Mouse (Mus musculus) myocyte (in vitro differentiated cells): ENCODE results near the gene Kdm6b. TPM values are rescaled to one million over a fixed set of nuclear protein-coding genes. Genes with fewer than 3 reads are reported as not detected.

Experiments
- H3K27me3 ChIP-seq: one replicate; pipeline ENCODE4 v1.6.1; 2011; ENCODE audit not compliant: control insufficient read depth, insufficient read depth, insufficient read length
- H3K36me3 ChIP-seq: one replicate; pipeline ENCODE4 v1.6.1; 2011; ENCODE audit not compliant: control insufficient read depth, insufficient read depth
- H3K4me2 ChIP-seq: one replicate; pipeline ENCODE4 v1.6.1; 2011; ENCODE audit warnings: low read depth, control low read depth
- H3K4me3 ChIP-seq: one replicate; pipeline ENCODE4 v1.5.1; 2011; ENCODE audit warnings: mild to moderate bottlenecking, control low read depth, moderate library complexity
- H3K79me2 ChIP-seq: one replicate; pipeline ENCODE4 v1.6.1; 2011; ENCODE audit not compliant: control insufficient read depth, insufficient read depth
- H3ac ChIP-seq: one replicate; pipeline ENCODE4 v1.6.1; 2011; ENCODE audit not compliant: control insufficient read depth, insufficient read length
- CEBPB ChIP-seq: IDR thresholded peaks from 2 replicates; pipeline ENCODE4 v1.6.1; 2011; ENCODE audit warnings: mild to moderate bottlenecking, moderate library complexity; ENCODE audit not compliant: poor library complexity, insufficient read depth, severe bottlenecking
- E2F4 ChIP-seq: IDR thresholded peaks from one replicate; pipeline ENCODE4 v1.6.1; 2011; ENCODE audit warnings: mild to moderate bottlenecking, control low read depth, moderate library complexity; ENCODE audit not compliant: insufficient read depth
- MAX ChIP-seq: IDR thresholded peaks from one replicate; pipeline ENCODE4 v1.6.1; 2011; ENCODE audit warnings: low read depth, mild to moderate bottlenecking, control low read depth
- MYOD1 ChIP-seq, 3 experiments: IDR thresholded peaks; one replicate each; pipeline ENCODE4 v1.6.1; 2011; ENCODE audit warnings: control low read depth in 2 of 3, low read depth in 2 of 3, mild to moderate bottlenecking in 2 of 3, moderate library complexity in 1 of 3; ENCODE audit not compliant: insufficient read length in 2 of 3, control insufficient read depth in 1 of 3
- MYOG ChIP-seq, 3 experiments: IDR thresholded peaks; one replicate each; pipeline ENCODE4 v1.6.1; 2011; ENCODE audit warnings: control low read depth in 2 of 3, low read depth in 2 of 3, mild to moderate bottlenecking in 2 of 3; ENCODE audit not compliant: insufficient read length in 2 of 3, control insufficient read depth in 1 of 3, insufficient read depth in 1 of 3
- POLR2A ChIP-seq: IDR thresholded peaks from one replicate; pipeline ENCODE4 v1.6.1; 2011; ENCODE audit warnings: low read depth, mild to moderate bottlenecking, control low read depth, moderate library complexity; ENCODE audit not compliant: insufficient read length
- POLR2AphosphoS2 ChIP-seq: IDR thresholded peaks from one replicate; pipeline ENCODE4 v1.6.1; 2011; ENCODE audit warnings: low read depth, control low read depth; ENCODE audit not compliant: insufficient read length
- REST ChIP-seq: IDR thresholded peaks from one replicate; pipeline ENCODE4 v1.6.1; 2011; ENCODE audit warnings: mild to moderate bottlenecking, control low read depth, moderate library complexity; ENCODE audit not compliant: insufficient read depth, insufficient read length
- SRF ChIP-seq: IDR thresholded peaks from one replicate; pipeline ENCODE4 v1.6.1; 2011; ENCODE audit warnings: low read depth; ENCODE audit not compliant: control insufficient read depth, insufficient read length
- TCF12 ChIP-seq: IDR thresholded peaks from one replicate; pipeline ENCODE4 v1.6.1; 2011; ENCODE audit warnings: mild to moderate bottlenecking, control low read depth; ENCODE audit not compliant: poor library complexity, insufficient read depth, severe bottlenecking
- TCF3 ChIP-seq: IDR thresholded peaks from one replicate; pipeline ENCODE4 v1.6.1; 2011; ENCODE audit warnings: low read depth, control low read depth; ENCODE audit not compliant: insufficient read length
- USF1 ChIP-seq: IDR thresholded peaks from one replicate; pipeline ENCODE4 v1.6.1; 2011; ENCODE audit warnings: low read depth, mild to moderate bottlenecking, control low read depth, moderate library complexity
- polyA plus RNA-seq: library from polyadenylated mRNA; unstranded; fragments of >200 nt; fragmentation: generic; extraction: Trizol; gene quantifications from one replicate; pipeline ENCODE4 v1.2.1, GENCODE M21; 2012; ENCODE audit warnings: missing spikeins

The Kdm6b gene
- polyA plus RNA-seq, 1 experiment: 31.0 TPM

GRCm38 (mm10) chr11:69419443-69419812, 6.0 kb upstream of the Kdm6b start:
- peak overlapping the region; percentile 100 for H3K4me3 ChIP-seq
- no peak overlapping the region for H3ac ChIP-seq
- peak overlapping the region; percentile 99 for H3K4me2 ChIP-seq
- peaks cover under 1% of the 10 kb centered on the region for H3K79me2 ChIP-seq
- TF ChIP-seq CEBPB: no peak
- peak; percentile 78 for TF ChIP-seq POLR2AphosphoS2
- TF ChIP-seq MYOD1 (IDR thresholded peaks at IDR 0.05; ENCODE audit: control insufficient read depth in 1 of 3, insufficient read length in 2 of 3, low read depth in 2 of 3): no peak
- TF ChIP-seq USF1: no peak
- H3K27me3 ChIP-seq: peaks cover 17% of the 10 kb centered on the region
- no peaks in the 10 kb centered on the region for H3K36me3 ChIP-seq

GRCm38 (mm10) chr11:69418481-69419442, 5.3 kb upstream of the Kdm6b start:
- no peaks in the 10 kb centered on the region for H3K36me3 ChIP-seq
- TF ChIP-seq USF1 (peak; percentile 9), MYOD1 (IDR thresholded peaks at IDR 0.05; ENCODE audit: control insufficient read depth in 1 of 3, insufficient read length in 2 of 3, low read depth in 2 of 3) (peak in 1 of 3 experiments; percentile 54), POLR2AphosphoS2 (peak; percentile 96), TCF3 (peak; percentile 48), POLR2A (peak; percentile 76), MYOG (IDR thresholded peaks at IDR 0.05; ENCODE audit: control insufficient read depth in 1 of 3, insufficient read depth in 1 of 3, insufficient read length in 2 of 3, low read depth in 2 of 3) (peak in 1 of 3 experiments; percentile 2), E2F4 (no peak), REST (no peak)
- peaks cover 7% of the 10 kb centered on the region for H3K79me2 ChIP-seq

GRCm38 (mm10) chr11:69417449-69418384, 4.2 kb upstream of the Kdm6b start:
- peaks cover 10% of the 10 kb centered on the region for H3K36me3 ChIP-seq
- peak; percentile 96 for TF ChIP-seq POLR2AphosphoS2
- TF ChIP-seq TCF12: no peak
- 0 out of 2 replicates have a peak, but pooled peaks have one; percentile 1 for TF ChIP-seq CEBPB
- TF ChIP-seq TCF3: no peak
- peak; percentile 71 for TF ChIP-seq SRF
- TF ChIP-seq MAX: peak; percentile 73
- no peak for TF ChIP-seq E2F4
- TF ChIP-seq MYOD1 (IDR thresholded peaks at IDR 0.05; ENCODE audit: control insufficient read depth in 1 of 3, insufficient read length in 2 of 3, low read depth in 2 of 3): peak in 2 of 3 experiments; percentile 40 to 45
- peak; percentile 73 for TF ChIP-seq POLR2A
- peak in 2 of 3 experiments; percentile 2 to 65 for TF ChIP-seq MYOG (IDR thresholded peaks at IDR 0.05; ENCODE audit: control insufficient read depth in 1 of 3, insufficient read depth in 1 of 3, insufficient read length in 2 of 3, low read depth in 2 of 3)
- no peak for TF ChIP-seq REST
- peak; percentile 89 for TF ChIP-seq USF1
- peak overlapping the region; percentile 3 for H3ac ChIP-seq
- peak overlapping the region; percentile 100 for H3K4me3 ChIP-seq
- peak overlapping the region; percentile 98 for H3K4me2 ChIP-seq
- H3K79me2 ChIP-seq: peaks cover 17% of the 10 kb centered on the region
- peaks cover 5% of the 10 kb centered on the region for H3K27me3 ChIP-seq

More at GRCm38 (mm10) chr11:69418481-69419442, 5.3 kb upstream of the Kdm6b start:
- Histone ChIP-seq H3ac (peak overlapping the region; percentile 3), H3K27me3 (peaks cover 11% of the 10 kb centered on the region), H3K4me2 (peak overlapping the region; percentile 99), H3K4me3 (peak overlapping the region; percentile 100)

DNA sequence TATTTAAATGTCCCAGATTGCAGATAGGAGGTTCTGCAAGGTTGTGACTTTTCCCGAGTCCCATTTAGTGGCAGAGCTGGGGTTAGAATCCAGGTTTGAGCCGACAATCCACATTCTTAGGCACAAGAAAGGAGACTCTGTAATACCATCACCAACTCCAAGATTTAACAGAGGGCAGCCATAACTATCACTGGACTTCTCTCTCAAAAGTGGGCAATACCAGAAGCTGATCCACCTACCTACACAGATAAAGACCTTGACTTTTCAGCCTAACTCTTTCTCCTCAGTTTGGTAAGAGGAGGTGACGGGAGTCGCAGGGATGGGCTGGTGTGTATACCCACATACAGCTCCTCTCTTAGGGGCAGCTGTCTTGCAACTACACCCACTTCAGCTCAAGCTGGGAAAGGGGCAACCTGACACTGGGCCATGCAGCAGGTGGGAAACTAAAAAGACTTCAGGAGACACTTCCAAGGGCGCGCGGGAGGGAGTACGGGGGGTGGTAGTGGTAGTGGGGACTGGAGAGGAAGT, 3.5 kb upstream of the Kdm6b start:
- no peak for TF ChIP-seq E2F4
- no peak for TF ChIP-seq CEBPB
- no peak for TF ChIP-seq REST
- peak; percentile 39 for TF ChIP-seq POLR2A
- no peak for TF ChIP-seq SRF
- TF ChIP-seq USF1: no peak
- peak; percentile 9 to 86 (median 68) for TF ChIP-seq MYOG (IDR thresholded peaks at IDR 0.05; ENCODE audit: control insufficient read depth in 1 of 3, insufficient read depth in 1 of 3, insufficient read length in 2 of 3, low read depth in 2 of 3)
- TF ChIP-seq TCF12: peak; percentile 59
- TF ChIP-seq TCF3: no peak
- TF ChIP-seq MAX: no peak
- peak; percentile 38 to 82 (median 58) for TF ChIP-seq MYOD1 (IDR thresholded peaks at IDR 0.05; ENCODE audit: control insufficient read depth in 1 of 3, insufficient read length in 2 of 3, low read depth in 2 of 3)
- TF ChIP-seq POLR2AphosphoS2: no peak

More for the DNA sequence above, 3.5 kb upstream of the Kdm6b start:
- Histone ChIP-seq H3K36me3 (peaks cover 13% of the 10 kb centered on the region), H3K4me3 (peak overlapping the region; percentile 100), H3K4me2 (peak overlapping the region; percentile 98), H3K27me3 (no peaks in the 10 kb centered on the region), H3K79me2 (peaks cover 24% of the 10 kb centered on the region), H3ac (no peak overlapping the region)
